Mouse (Mus musculus): ENCODE data around the gene Gm44965. TPM values are rescaled to one million over a fixed set of nuclear protein-coding genes. Genes with fewer than 3 reads are reported as not detected.
"Not testable (repeated sequence)": the region's sequence is repeated elsewhere in the genome, so short reads cannot be mapped to it uniquely, and the experiment has no call there.

Gm44965 gene
- total and polyA plus RNA-seq, 2 experiments from 2014 or later = 0.54 TPM; not detected in 1

DNA sequence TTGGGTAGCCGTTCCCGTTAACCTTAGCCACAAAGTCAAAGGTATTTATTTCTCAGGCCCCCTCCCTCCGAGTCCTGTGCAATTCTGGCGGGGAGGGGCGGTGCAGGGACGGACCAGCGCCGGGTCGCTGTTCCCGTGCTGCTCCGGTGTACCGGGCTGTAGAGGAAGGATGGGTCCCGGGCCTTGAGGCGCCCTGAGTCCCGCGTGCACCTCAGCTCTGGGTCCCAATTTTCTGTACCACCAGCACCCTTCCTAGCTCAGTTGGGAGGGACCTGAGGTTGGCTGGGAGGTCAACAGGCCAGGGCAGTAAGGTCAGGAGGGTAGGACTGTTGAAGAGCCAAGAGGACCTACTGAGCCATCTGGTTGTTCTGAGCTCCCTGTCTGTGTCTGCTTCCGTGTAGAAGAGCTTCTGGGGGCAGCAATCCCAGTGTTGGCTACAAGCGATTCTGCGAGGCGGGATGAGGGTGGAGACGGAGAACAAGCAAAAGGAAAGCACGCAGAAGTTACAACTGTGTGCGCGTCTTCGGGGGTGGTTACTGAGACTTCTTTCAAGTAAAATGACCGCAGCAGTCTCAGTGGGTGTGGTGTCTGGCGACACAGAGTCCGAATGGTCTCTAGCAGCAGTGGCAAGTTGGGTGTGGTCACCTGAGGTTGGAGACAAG lies 8.5 kb downstream of the Gm44965 start:
- peak; percentile 86; the same call in 1 of the 2 replicates for ATAC-seq
- under 1% methylated on average over 28 of the region's 28 CpGs for WGBS
- Histone ChIP-seq H3K36me3 (ENCODE audit: insufficient read depth, low read length) (peaks cover 27% of the 10 kb centered on the region), H3K27me3 (ENCODE audit: insufficient read depth, low read length) (no peaks in the 10 kb centered on the region), H3K4me1 (ENCODE audit: insufficient read depth, low read length) (peaks cover 8% of the 10 kb centered on the region), H3K9me3 (ENCODE audit: low read length) (0 out of 2 replicates have a peak, but pooled peaks cover under 1% of the 10 kb centered on the region), H3K4me2 (ENCODE audit: low read depth, low read length) (peak overlapping the region; percentile 99), H3K4me3 (ENCODE audit: low read length) (peak overlapping the region; percentile 74), H3K27ac (peak overlapping the region; percentile 94), H3K9ac (replicated peaks; ENCODE audit: low read length) (peak overlapping the region; percentile 83)
- DNase-seq (ENCODE audit: low spot score) = peak; percentile 52
- no peak for TF ChIP-seq CTCF (IDR thresholded peaks at IDR 0.05; ENCODE audit: low read depth)

DNA sequence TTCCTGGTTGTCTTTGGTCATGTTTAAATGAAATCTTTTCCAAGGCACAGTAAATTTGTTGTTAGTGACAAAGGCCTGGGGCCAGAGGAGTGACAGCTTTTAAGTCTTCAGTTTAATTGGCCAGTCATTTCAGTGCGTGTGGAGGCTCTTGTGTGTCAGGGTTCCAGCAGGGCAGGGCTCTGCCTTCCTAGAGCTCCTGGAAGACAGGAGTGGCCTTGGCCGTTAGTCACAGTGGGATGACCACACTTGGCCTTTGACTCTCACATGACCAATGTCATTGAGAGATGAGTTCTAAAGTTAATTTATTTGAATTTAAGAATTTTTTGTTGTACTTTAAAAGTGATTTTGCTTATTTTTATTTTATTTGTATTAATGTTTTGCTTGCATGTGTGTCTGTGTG lies 14.4 kb downstream of the Gm44965 start:
- 52% methylated on average over 2 of the region's 2 CpGs for WGBS
- H3K36me3 ChIP-seq (ENCODE audit: insufficient read depth, low read length) = no peaks in the 10 kb centered on the region
- no peak overlapping the region for H3K27ac ChIP-seq
- no peak overlapping the region for H3K4me2 ChIP-seq (ENCODE audit: low read depth, low read length)
- H3K27me3 ChIP-seq (ENCODE audit: insufficient read depth, low read length) = no peaks in the 10 kb centered on the region
- H3K9me3 ChIP-seq (ENCODE audit: low read length) = no peaks in the 10 kb centered on the region
- no peak for ATAC-seq
- TF ChIP-seq CTCF (IDR thresholded peaks at IDR 0.05; ENCODE audit: low read depth) = no peak
- no peak overlapping the region for H3K4me3 ChIP-seq (ENCODE audit: low read length)
- no peaks in the 10 kb centered on the region for H3K4me1 ChIP-seq (ENCODE audit: insufficient read depth, low read length)
- DNase-seq (ENCODE audit: low spot score) = no peak
- H3K9ac ChIP-seq (replicated peaks; ENCODE audit: low read length) = no peak overlapping the region

- Histone ChIP-seq H3K9me3 (ENCODE audit: low read length) (no peaks in the 10 kb centered on the region), H3K27me3 (ENCODE audit: insufficient read depth, low read length) (no peaks in the 10 kb centered on the region), H3K9ac (replicated peaks; ENCODE audit: low read length) (no peak overlapping the region), H3K4me1 (ENCODE audit: insufficient read depth, low read length) (no peaks in the 10 kb centered on the region), H3K4me3 (ENCODE audit: low read length) (no peak overlapping the region), H3K4me2 (ENCODE audit: low read depth, low read length) (no peak overlapping the region), H3K36me3 (ENCODE audit: insufficient read depth, low read length) (peaks cover 8% of the 10 kb centered on the region; the same call in 1 of the 2 replicates), H3K27ac (no peak overlapping the region)
- TF ChIP-seq CTCF (IDR thresholded peaks at IDR 0.05; ENCODE audit: low read depth) = no peak
- DNase-seq (ENCODE audit: low spot score) = no peak
- ATAC-seq = no peak
- WGBS = 46% methylated on average over 7 of the region's 7 CpGs
These were observed 15.8 kb downstream of the Gm44965 start for GRCm38 (mm10) chr6:48609512-48609911.

DNA sequence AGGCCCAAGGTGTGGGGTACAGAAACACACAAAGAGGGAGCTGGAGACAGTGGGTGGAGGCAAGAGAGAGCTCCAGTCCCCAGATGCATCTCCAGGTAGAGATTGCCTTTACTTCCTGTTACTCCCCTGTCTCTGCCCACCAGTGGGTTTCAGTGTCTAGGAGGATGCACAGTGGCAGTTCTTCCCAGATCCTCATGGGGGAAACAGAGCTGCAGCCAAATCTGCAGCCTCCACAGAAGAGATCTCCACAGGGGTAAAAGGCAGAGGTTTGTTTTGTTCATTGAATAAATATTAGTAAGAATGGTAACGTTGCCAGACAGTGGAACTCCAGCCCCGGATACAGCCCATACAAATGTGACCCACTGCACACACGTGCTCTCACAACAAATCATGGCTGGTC lies 16.9 kb downstream of the Gm44965 start:
- Histone ChIP-seq H3K27ac (no peak overlapping the region), H3K4me1 (ENCODE audit: insufficient read depth, low read length) (no peaks in the 10 kb centered on the region), H3K36me3 (ENCODE audit: insufficient read depth, low read length) (peaks cover 8% of the 10 kb centered on the region; the same call in 1 of the 2 replicates), H3K9ac (replicated peaks; ENCODE audit: low read length) (no peak overlapping the region), H3K4me2 (ENCODE audit: low read depth, low read length) (no peak overlapping the region), H3K4me3 (ENCODE audit: low read length) (no peak overlapping the region), H3K9me3 (ENCODE audit: low read length) (no peaks in the 10 kb centered on the region), H3K27me3 (ENCODE audit: insufficient read depth, low read length) (no peaks in the 10 kb centered on the region)
- TF ChIP-seq CTCF (IDR thresholded peaks at IDR 0.05; ENCODE audit: low read depth) = peak; percentile 35
- no peak for ATAC-seq
- no peak for DNase-seq (ENCODE audit: low spot score)
- WGBS = 62% methylated on average over 3 of the region's 3 CpGs

GRCm38 (mm10) chr6:48613464-48613863 lies 19.7 kb downstream of the Gm44965 start:
- DNase-seq (ENCODE audit: low spot score) = no peak
- no peaks in the 10 kb centered on the region for H3K27me3 ChIP-seq (ENCODE audit: insufficient read depth, low read length)
- no peaks in the 10 kb centered on the region for H3K4me1 ChIP-seq (ENCODE audit: insufficient read depth, low read length)
- no peak overlapping the region for H3K4me3 ChIP-seq (ENCODE audit: low read length)
- H3K27ac ChIP-seq = no peak overlapping the region
- no peak overlapping the region for H3K4me2 ChIP-seq (ENCODE audit: low read depth, low read length)
- ATAC-seq = no peak
- 88% methylated on average over 4 of the region's 4 CpGs for WGBS
- no peaks in the 10 kb centered on the region for H3K9me3 ChIP-seq (ENCODE audit: low read length)
- TF ChIP-seq CTCF (IDR thresholded peaks at IDR 0.05; ENCODE audit: low read depth) = no peak
- no peak overlapping the region for H3K9ac ChIP-seq (replicated peaks; ENCODE audit: low read length)
- peaks cover 8% of the 10 kb centered on the region; the same call in 1 of the 2 replicates for H3K36me3 ChIP-seq (ENCODE audit: insufficient read depth, low read length)

DNA sequence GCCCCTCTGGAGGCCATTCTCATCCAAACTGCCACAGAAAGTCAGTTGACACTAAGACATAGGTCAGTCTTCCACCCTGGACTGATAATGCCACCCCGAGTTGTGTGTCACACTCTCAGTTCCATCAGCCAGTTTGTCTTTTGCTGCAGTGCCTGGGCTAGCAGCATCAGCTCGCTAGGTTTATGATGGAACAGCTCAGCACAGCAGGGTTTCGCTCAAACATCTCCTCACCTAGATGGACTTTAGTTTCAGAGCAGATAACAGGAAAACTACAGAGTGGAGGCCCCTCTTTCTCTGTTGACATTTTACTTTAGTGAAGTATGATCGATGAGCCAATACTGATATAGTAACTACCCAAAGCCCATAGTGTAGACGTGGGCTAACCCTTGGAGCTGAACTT lies 21.0 kb downstream of the Gm44965 start:
- Histone ChIP-seq H3K27me3 (ENCODE audit: insufficient read depth, low read length) (no peaks in the 10 kb centered on the region), H3K27ac (no peak overlapping the region), H3K4me2 (ENCODE audit: low read depth, low read length) (no peak overlapping the region), H3K9me3 (ENCODE audit: low read length) (no peaks in the 10 kb centered on the region), H3K4me3 (ENCODE audit: low read length) (no peak overlapping the region), H3K4me1 (ENCODE audit: insufficient read depth, low read length) (no peaks in the 10 kb centered on the region), H3K36me3 (ENCODE audit: insufficient read depth, low read length) (peaks cover 17% of the 10 kb centered on the region), H3K9ac (replicated peaks; ENCODE audit: low read length) (no peak overlapping the region)
- WGBS = 95% methylated on average over 5 of the region's 5 CpGs
- DNase-seq (ENCODE audit: low spot score) (no peak), ATAC-seq (no peak)
- no peak for TF ChIP-seq CTCF (IDR thresholded peaks at IDR 0.05; ENCODE audit: low read depth)

DNA sequence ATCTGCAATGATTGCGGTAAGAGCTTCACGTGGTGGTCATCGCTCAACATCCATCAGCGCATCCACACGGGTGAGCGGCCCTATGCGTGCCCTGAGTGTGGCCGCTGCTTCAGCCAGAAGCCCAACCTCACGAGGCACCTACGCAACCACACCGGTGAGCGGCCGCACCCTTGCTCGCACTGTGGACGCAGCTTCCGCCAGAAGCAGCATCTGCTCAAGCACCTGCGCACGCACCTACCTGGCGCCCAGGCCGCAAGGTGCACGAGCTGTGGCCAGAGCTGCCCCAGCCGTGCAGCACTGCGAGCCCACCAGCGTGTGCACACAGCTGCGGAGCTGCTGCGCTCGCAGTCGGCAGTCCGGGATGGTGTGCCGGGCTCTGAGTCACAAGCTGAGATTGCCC lies 26.3 kb downstream of the Gm44965 start:
- no peak overlapping the region for H3K27ac ChIP-seq
- no peak for DNase-seq (ENCODE audit: low spot score)
- no peak overlapping the region for H3K4me2 ChIP-seq (ENCODE audit: low read depth, low read length)
- no peaks in the 10 kb centered on the region for H3K27me3 ChIP-seq (ENCODE audit: insufficient read depth, low read length)
- no peak overlapping the region for H3K9ac ChIP-seq (replicated peaks; ENCODE audit: low read length)
- ATAC-seq = no peak
- TF ChIP-seq CTCF (IDR thresholded peaks at IDR 0.05; ENCODE audit: low read depth) = no peak
- peaks cover 21% of the 10 kb centered on the region for H3K36me3 ChIP-seq (ENCODE audit: insufficient read depth, low read length)
- no peak overlapping the region for H3K4me3 ChIP-seq (ENCODE audit: low read length)
- H3K9me3 ChIP-seq (ENCODE audit: low read length) = no peaks in the 10 kb centered on the region
- 96% methylated on average over 30 of the region's 30 CpGs for WGBS
- no peaks in the 10 kb centered on the region for H3K4me1 ChIP-seq (ENCODE audit: insufficient read depth, low read length)

DNA sequence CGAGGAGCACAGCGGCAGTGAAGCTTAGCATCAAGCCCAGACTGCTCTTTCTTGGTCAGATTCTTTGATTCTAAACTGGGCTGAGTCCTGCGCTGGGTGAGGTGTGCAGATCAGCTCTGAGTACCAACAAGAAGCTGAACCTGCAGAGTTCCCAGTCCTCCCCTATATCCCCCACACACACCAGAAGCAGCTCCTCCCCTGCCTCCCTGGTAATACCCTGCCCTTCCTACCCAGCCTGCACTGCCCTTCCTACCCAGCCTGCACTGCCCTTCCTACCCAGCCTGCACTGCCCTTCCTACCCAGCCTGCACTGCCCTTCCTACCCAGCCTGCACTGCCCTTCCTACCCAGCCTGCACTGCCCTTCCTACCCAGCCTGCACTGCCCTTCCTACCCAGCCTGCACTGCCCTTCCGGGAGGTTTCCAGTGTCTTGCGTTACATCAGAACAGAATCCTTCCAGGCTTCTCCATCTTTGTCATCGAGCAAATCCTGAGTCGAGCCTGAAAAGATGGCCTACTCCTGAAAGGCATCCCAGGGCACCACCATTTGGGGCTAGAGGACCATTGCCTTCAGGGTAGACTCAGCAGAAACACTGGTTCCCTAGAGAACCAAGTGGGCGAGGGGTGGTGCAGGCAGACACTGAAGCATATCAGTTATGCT lies 28.6 kb downstream of the Gm44965 start:
- WGBS = 87% methylated on average over 8 of the region's 8 CpGs
- H3K4me1 ChIP-seq (ENCODE audit: insufficient read depth, low read length); H3K9ac ChIP-seq (replicated peaks; ENCODE audit: low read length); H3K4me2 ChIP-seq (ENCODE audit: low read depth, low read length); ATAC-seq; H3K4me3 ChIP-seq (ENCODE audit: low read length); H3K9me3 ChIP-seq (ENCODE audit: low read length); DNase-seq (ENCODE audit: low spot score); H3K27me3 ChIP-seq (ENCODE audit: insufficient read depth, low read length); H3K27ac ChIP-seq: not testable (repeated sequence)
- H3K36me3 ChIP-seq (ENCODE audit: insufficient read depth, low read length) = peaks cover 21% of the 10 kb centered on the region

All from hindbrain, postnatal 0 days (tissue).